Mouse (Mus musculus) colon, adult 2 months (tissue): ENCODE results near the gene Lmod2. TPM values are rescaled to one million over a fixed set of nuclear protein-coding genes. Genes with fewer than 3 reads are reported as not detected.

Experiments used
- polyA plus RNA-seq: library from polyadenylated mRNA; depleted of rRNA; stranded (reverse); fragments of >200 nt; gene quantifications from 2 replicates; pipeline ENCODE4 v1.2.3, GENCODE M21; 2012; rRNA removed

Gene Lmod2
- polyA plus RNA-seq = not detected in 2 replicates

GRCm38 (mm10) chr6:24597500-24597899 lies at the start of gene Lmod2:
Gene Lmod2, plus strand, starts transcription at chr6:24597762.

Other genes with a start within 250 kb of the Lmod2 start
- not detected in 2 replicates for gene Iqub, start 82.7 kb upstream of the Lmod2 start, polyA plus RNA-seq
- gene Ndufa5, start 69.7 kb upstream of the Lmod2 start, polyA plus RNA-seq = 2.4 and 2.8 TPM in 2 replicates
- not detected in 2 replicates for gene Asb15, start 69.6 kb upstream of the Lmod2 start, polyA plus RNA-seq
- gene Wasl, start 67.2 kb downstream of the Lmod2 start, polyA plus RNA-seq = 149 and 152 TPM in 2 replicates
- gene Hyal6, start 135.5 kb downstream of the Lmod2 start, polyA plus RNA-seq = not detected in 2 replicates
- gene Hyal4, start 150.6 kb downstream of the Lmod2 start, polyA plus RNA-seq = not detected in 2 replicates
- gene Spam1, start 193.4 kb downstream of the Lmod2 start, polyA plus RNA-seq = not detected in 2 replicates